Mouse (Mus musculus) thymus, adult 2 months (tissue): Measurements from ENCODE around the gene Vmo1.

Source experiments
- CTCF ChIP-seq: fragments of 200-500 bp; IDR thresholded peaks from 2 replicates; pipeline ENCODE4 v1.5.1; 2012; ENCODE audit warnings: mild to moderate bottlenecking, control low read depth, low read length, moderate library complexity, borderline replicate concordance; ENCODE audit not compliant: control insufficient read depth, poor library complexity, insufficient read depth; ENCODE audit errors: extremely low read depth
- POLR2A ChIP-seq: fragments of 200-500 bp; IDR thresholded peaks from 2 replicates; pipeline ENCODE4 v1.6.1; 2012; ENCODE audit warnings: mild to moderate bottlenecking, low read length, control low read depth, moderate library complexity; ENCODE audit not compliant: control insufficient read depth, poor library complexity, insufficient read depth; ENCODE audit errors: extremely low read depth

DNA sequence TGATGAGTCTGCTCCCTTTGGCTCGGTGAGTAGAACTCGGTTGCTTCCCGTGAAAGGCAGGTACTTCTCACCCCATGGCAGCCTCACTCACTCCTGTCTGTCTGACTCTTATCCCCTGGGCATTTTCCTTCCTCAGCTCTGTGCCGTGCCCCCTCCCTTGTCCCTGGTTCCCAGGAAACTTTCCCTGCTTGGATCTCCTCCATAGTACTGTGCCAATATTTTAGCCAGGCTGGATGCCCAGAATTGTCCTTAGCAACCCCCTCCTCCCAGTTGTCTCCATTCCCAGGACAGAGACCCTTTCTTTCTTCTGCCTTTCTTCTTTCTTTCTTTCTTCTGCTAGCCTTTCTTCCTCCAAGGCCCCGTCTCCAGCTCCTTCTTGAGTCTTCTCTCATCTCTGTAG lies 27.0 kb upstream of the Vmo1 start:
- TF ChIP-seq CTCF: no peak
- TF ChIP-seq POLR2A: no peak
